Mouse (Mus musculus): ENCODE measurements around the gene 1110008P14Rik. TPM values are rescaled to one million over a fixed set of nuclear protein-coding genes. Genes with fewer than 3 reads are reported as not detected.
A peak's percentile ranks its signal among the peaks of the same experiment; 100 is the strongest.

1110008P14Rik gene
- polyA plus RNA-seq (2012; rRNA removed) = 92.9 and 102 TPM in 2 replicates

DNA sequence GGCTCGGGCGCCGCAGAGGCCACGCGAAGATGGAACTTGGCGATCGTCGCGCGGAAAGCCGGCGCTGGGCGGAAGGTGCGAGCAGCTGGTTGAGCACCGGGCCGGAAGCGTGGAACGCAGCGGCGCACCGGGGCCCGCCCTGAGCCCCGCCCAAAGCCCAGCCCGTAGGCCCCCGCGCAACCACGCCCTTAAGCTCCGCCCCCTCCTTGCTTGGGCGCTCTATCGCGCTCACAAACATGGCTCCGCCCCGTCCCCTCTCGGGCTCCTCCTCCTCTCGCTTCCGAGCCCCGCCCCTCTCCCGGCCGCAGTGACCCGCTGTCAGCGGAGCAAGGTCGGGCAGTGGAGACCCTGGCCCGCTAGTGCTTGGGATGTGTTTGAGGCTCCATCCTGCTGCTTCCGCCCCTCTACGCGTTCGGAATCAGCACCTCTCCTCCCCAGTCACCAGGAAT, at the start of gene 1110008P14Rik:
TSS of gene 1110008P14Rik (minus strand) at position 164 of the 449 bp plus-strand sequence.
- Histone ChIP-seq H3K4me3 (ENCODE audit: control insufficient read depth, low read depth, low read length) (peak within 1 kb of the TSS; percentile 92), H3K36me3 (ENCODE audit: control insufficient read depth, insufficient read depth, low read length) (no peaks in the 10 kb centered on the region), H3K27ac (ENCODE audit: control insufficient read depth, insufficient read depth, low read depth, low read length) (peak within 1 kb of the TSS; percentile 56), H3K4me1 (ENCODE audit: control insufficient read depth, insufficient read depth, low read length) (peaks cover 7% of the 10 kb centered on the region), H3K27me3 (ENCODE audit: control insufficient read depth, insufficient read depth, low read length) (no peaks in the 10 kb centered on the region)
- TF ChIP-seq POLR2A (IDR thresholded peaks at IDR 0.05; ENCODE audit: control insufficient read depth, low read depth, low read length) = peak; percentile 52; the same call in 1 of the 2 replicates
- no peak for TF ChIP-seq CTCF (IDR thresholded peaks at IDR 0.05; ENCODE audit: control insufficient read depth, insufficient read depth, insufficient replicate concordance, low read depth, low read length)

GRCm38 (mm10) chr2:32430701-32431676, 49.3 kb upstream of the 1110008P14Rik start:
- Histone ChIP-seq H3K27me3 (ENCODE audit: control insufficient read depth, insufficient read depth, low read length) (no peaks in the 10 kb centered on the region), H3K4me1 (ENCODE audit: control insufficient read depth, insufficient read depth, low read length) (no peaks in the 10 kb centered on the region), H3K27ac (ENCODE audit: control insufficient read depth, insufficient read depth, low read depth, low read length) (no peak overlapping the region), H3K36me3 (ENCODE audit: control insufficient read depth, insufficient read depth, low read length) (no peaks in the 10 kb centered on the region), H3K4me3 (ENCODE audit: control insufficient read depth, low read depth, low read length) (no peak overlapping the region)
- TF ChIP-seq POLR2A (IDR thresholded peaks at IDR 0.05; ENCODE audit: control insufficient read depth, low read depth, low read length) (no peak), CTCF (IDR thresholded peaks at IDR 0.05; ENCODE audit: control insufficient read depth, insufficient read depth, insufficient replicate concordance, low read depth, low read length) (no peak)

GRCm38 (mm10) chr2:32429215-32429891, 47.6 kb upstream of the 1110008P14Rik start:
- TF ChIP-seq POLR2A (IDR thresholded peaks at IDR 0.05; ENCODE audit: control insufficient read depth, low read depth, low read length) (no peak), CTCF (IDR thresholded peaks at IDR 0.05; ENCODE audit: control insufficient read depth, insufficient read depth, insufficient replicate concordance, low read depth, low read length) (no peak)
- H3K27ac ChIP-seq (ENCODE audit: control insufficient read depth, insufficient read depth, low read depth, low read length) = no peak overlapping the region
- H3K4me1 ChIP-seq (ENCODE audit: control insufficient read depth, insufficient read depth, low read length) = no peaks in the 10 kb centered on the region
- H3K4me3 ChIP-seq (ENCODE audit: control insufficient read depth, low read depth, low read length) = no peak overlapping the region
- H3K27me3 ChIP-seq (ENCODE audit: control insufficient read depth, insufficient read depth, low read length) = no peaks in the 10 kb centered on the region
- H3K36me3 ChIP-seq (ENCODE audit: control insufficient read depth, insufficient read depth, low read length) = no peaks in the 10 kb centered on the region

DNA sequence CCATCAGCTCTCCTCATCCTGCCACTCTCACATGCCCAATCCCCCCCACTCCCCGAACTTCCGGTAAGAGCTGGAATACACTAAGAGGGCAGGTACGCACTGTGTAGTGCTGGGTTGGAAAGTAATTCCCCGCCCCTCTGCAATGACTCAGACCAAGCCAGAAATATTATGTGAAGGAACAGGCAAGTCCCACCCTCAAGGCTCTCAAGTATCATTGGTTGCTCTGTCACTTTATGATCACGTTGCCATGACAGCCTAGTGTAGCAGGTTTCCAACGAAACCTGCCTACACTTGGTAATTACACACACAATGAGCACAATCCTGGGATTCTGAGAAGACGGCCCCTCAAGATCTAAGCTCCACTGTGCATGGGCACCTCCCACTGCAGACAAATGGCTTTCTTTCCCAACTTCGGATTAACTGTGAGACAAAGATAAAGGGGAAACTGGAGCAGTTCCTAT, 46.6 kb upstream of the 1110008P14Rik start:
- H3K27me3 ChIP-seq (ENCODE audit: control insufficient read depth, insufficient read depth, low read length) = no peaks in the 10 kb centered on the region
- H3K4me3 ChIP-seq (ENCODE audit: control insufficient read depth, low read depth, low read length) = no peak overlapping the region
- TF ChIP-seq CTCF (IDR thresholded peaks at IDR 0.05; ENCODE audit: control insufficient read depth, insufficient read depth, insufficient replicate concordance, low read depth, low read length) = no peak
- no peak for TF ChIP-seq POLR2A (IDR thresholded peaks at IDR 0.05; ENCODE audit: control insufficient read depth, low read depth, low read length)
- no peaks in the 10 kb centered on the region for H3K36me3 ChIP-seq (ENCODE audit: control insufficient read depth, insufficient read depth, low read length)
- no peak overlapping the region for H3K27ac ChIP-seq (ENCODE audit: control insufficient read depth, insufficient read depth, low read depth, low read length)
- H3K4me1 ChIP-seq (ENCODE audit: control insufficient read depth, insufficient read depth, low read length) = no peaks in the 10 kb centered on the region

DNA sequence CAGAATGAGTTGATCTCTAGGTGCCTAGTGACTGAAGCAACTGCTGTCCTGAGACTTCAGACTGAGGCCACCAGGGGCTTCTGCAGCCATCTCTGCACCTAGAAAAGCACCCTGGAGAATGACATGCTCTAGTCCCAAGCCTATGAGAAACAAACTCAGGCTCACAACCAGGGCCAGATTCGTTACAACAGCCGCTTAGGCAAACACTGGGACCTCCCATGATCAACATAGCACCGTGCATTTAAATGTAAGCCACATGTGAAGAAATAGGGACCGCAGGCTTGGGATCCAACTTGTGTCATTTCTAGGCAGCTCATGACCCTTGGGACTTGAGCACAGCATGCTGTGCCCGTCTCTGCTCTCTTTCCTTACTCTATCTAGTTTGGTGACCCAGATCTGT, 46.0 kb upstream of the 1110008P14Rik start:
- no peak overlapping the region for H3K27ac ChIP-seq (ENCODE audit: control insufficient read depth, insufficient read depth, low read depth, low read length)
- no peaks in the 10 kb centered on the region for H3K4me1 ChIP-seq (ENCODE audit: control insufficient read depth, insufficient read depth, low read length)
- H3K27me3 ChIP-seq (ENCODE audit: control insufficient read depth, insufficient read depth, low read length) = no peaks in the 10 kb centered on the region
- TF ChIP-seq POLR2A (IDR thresholded peaks at IDR 0.05; ENCODE audit: control insufficient read depth, low read depth, low read length) = no peak
- TF ChIP-seq CTCF (IDR thresholded peaks at IDR 0.05; ENCODE audit: control insufficient read depth, insufficient read depth, insufficient replicate concordance, low read depth, low read length) = no peak
- no peaks in the 10 kb centered on the region for H3K36me3 ChIP-seq (ENCODE audit: control insufficient read depth, insufficient read depth, low read length)
- H3K4me3 ChIP-seq (ENCODE audit: control insufficient read depth, low read depth, low read length) = no peak overlapping the region

- no peak for TF ChIP-seq CTCF (IDR thresholded peaks at IDR 0.05; ENCODE audit: control insufficient read depth, insufficient read depth, insufficient replicate concordance, low read depth, low read length)
- TF ChIP-seq POLR2A (IDR thresholded peaks at IDR 0.05; ENCODE audit: control insufficient read depth, low read depth, low read length) = no peak
- H3K27ac ChIP-seq (ENCODE audit: control insufficient read depth, insufficient read depth, low read depth, low read length) = no peak overlapping the region
- H3K36me3 ChIP-seq (ENCODE audit: control insufficient read depth, insufficient read depth, low read length) = no peaks in the 10 kb centered on the region
- no peaks in the 10 kb centered on the region for H3K27me3 ChIP-seq (ENCODE audit: control insufficient read depth, insufficient read depth, low read length)
- no peaks in the 10 kb centered on the region for H3K4me1 ChIP-seq (ENCODE audit: control insufficient read depth, insufficient read depth, low read length)
- no peak overlapping the region for H3K4me3 ChIP-seq (ENCODE audit: control insufficient read depth, low read depth, low read length)
Observed at GRCm38 (mm10) chr2:32426141-32426540, 44.4 kb upstream of the 1110008P14Rik start.

DNA sequence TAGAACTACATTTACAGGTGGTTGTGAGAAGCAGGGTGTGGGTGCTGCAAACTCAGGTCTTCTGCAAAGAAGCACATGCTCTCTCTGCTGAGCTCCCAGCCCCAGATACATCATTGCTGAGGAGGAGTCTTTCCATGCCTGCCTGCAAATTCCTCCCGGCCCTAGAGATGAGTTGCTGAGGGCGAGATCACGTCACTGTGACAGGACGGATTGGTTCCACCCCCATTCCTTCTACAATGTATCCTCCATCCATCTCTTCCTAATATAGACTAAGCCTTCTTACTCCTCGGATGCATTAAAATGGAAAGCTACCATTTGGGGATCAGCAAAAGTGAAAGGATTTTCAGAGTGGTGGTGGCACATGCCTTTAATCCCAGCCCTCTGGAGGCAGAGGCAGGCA, 43.8 kb upstream of the 1110008P14Rik start:
- H3K27me3 ChIP-seq (ENCODE audit: control insufficient read depth, insufficient read depth, low read length) = no peaks in the 10 kb centered on the region
- no peak overlapping the region for H3K27ac ChIP-seq (ENCODE audit: control insufficient read depth, insufficient read depth, low read depth, low read length)
- no peak overlapping the region for H3K4me3 ChIP-seq (ENCODE audit: control insufficient read depth, low read depth, low read length)
- TF ChIP-seq CTCF (IDR thresholded peaks at IDR 0.05; ENCODE audit: control insufficient read depth, insufficient read depth, insufficient replicate concordance, low read depth, low read length) = no peak
- no peak for TF ChIP-seq POLR2A (IDR thresholded peaks at IDR 0.05; ENCODE audit: control insufficient read depth, low read depth, low read length)
- no peaks in the 10 kb centered on the region for H3K4me1 ChIP-seq (ENCODE audit: control insufficient read depth, insufficient read depth, low read length)
- no peaks in the 10 kb centered on the region for H3K36me3 ChIP-seq (ENCODE audit: control insufficient read depth, insufficient read depth, low read length)
